Mouse (Mus musculus) testis, adult 2 months (tissue): Measurements from ENCODE around the gene L3mbtl4. TPM values are rescaled to one million over a fixed set of nuclear protein-coding genes. Genes with fewer than 3 reads are reported as not detected.

ENCODE experiments used
- H3K27ac ChIP-seq: fragments of 200-500 bp; 2 replicates; pipeline ENCODE4 v1.5.1; 2012; ENCODE audit warnings: low read depth, low read length; ENCODE audit not compliant: control insufficient read depth, insufficient read depth
- H3K27me3 ChIP-seq: fragments of 200-500 bp; 2 replicates; pipeline ENCODE4 v1.6.1; 2012; ENCODE audit warnings: mild to moderate bottlenecking, low read length, moderate library complexity; ENCODE audit not compliant: control insufficient read depth, insufficient read depth
- H3K36me3 ChIP-seq: fragments of 200-500 bp; 2 replicates; pipeline ENCODE4 v1.6.1; 2012; ENCODE audit warnings: mild to moderate bottlenecking, low read length; ENCODE audit not compliant: control insufficient read depth, insufficient read depth
- H3K4me1 ChIP-seq: fragments of 200-500 bp; 2 replicates; pipeline ENCODE4 v1.6.1; 2012; ENCODE audit warnings: low read length; ENCODE audit not compliant: control insufficient read depth, insufficient read depth
- H3K4me3 ChIP-seq: fragments of 200-500 bp; 2 replicates; pipeline ENCODE4 v1.5.1; 2012; ENCODE audit warnings: low read depth, mild to moderate bottlenecking, low read length, moderate library complexity, mixed read lengths; ENCODE audit not compliant: control insufficient read depth
- CTCF ChIP-seq: fragments of 200-500 bp; IDR thresholded peaks from 2 replicates; pipeline ENCODE4 v1.5.1; 2012; ENCODE audit warnings: low read depth, mild to moderate bottlenecking, inconsistent platforms, low read length, moderate library complexity; ENCODE audit not compliant: control insufficient read depth, insufficient read depth, insufficient replicate concordance
- POLR2A ChIP-seq: fragments of 200-500 bp; IDR thresholded peaks from 2 replicates; pipeline ENCODE4 v1.6.1; 2012; ENCODE audit warnings: low read depth, mild to moderate bottlenecking, inconsistent platforms, low read length, moderate library complexity; ENCODE audit not compliant: control insufficient read depth
- polyA plus RNA-seq: library from polyadenylated mRNA; depleted of rRNA; stranded (reverse); fragments of >200 nt; gene quantifications from 2 replicates; pipeline ENCODE4 v1.2.3, GENCODE M21; 2012

The L3mbtl4 gene
- polyA plus RNA-seq, 1 experiment: 9.3 TPM

DNA sequence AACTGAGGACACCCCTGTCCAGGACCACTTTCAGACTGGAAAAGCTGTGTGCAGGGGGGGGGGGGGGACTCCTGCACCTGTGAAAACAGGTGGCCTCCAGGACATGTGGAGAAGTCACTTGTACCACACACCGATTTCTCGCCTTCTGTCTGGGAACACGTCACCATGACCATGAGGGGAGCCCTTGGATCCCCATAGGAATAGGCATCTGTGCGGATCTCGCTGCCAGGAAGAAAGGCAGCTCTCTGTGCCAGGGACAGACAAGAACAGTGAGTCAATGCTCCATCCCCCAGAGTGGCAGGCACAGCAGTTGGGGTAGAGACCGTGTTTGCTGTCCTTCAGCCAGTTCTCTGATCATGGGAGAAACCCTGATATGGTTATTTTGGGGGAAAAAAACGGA is 479.5 kb downstream of the L3mbtl4 start:
- Histone ChIP-seq H3K4me3 (no peak overlapping the region), H3K4me1 (no peaks in the 10 kb centered on the region), H3K36me3 (no peaks in the 10 kb centered on the region), H3K27me3 (no peaks in the 10 kb centered on the region), H3K27ac (no peak overlapping the region)
- no peak for TF ChIP-seq POLR2A
- TF ChIP-seq CTCF: no peak

DNA sequence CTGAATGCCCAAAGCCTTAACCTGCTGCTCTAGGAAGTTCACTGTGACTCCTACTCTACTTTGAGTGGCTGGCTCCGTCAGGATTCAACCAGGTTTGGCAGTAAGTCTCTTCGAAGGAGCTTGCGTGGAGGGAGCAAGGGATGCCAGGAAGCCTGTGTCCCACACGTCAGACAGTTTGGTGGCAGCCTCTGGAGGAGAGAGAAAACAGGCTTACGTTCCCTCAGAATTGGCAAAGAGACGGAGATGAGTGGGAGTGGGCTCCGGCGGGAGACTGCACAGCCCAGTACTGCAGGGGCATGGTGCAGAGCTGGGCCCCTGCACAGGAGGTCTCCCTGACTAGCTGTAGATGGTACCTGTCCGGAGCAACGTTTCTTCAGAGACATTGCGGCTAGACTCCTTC is 481.2 kb downstream of the L3mbtl4 start:
- no peak overlapping the region for H3K4me3 ChIP-seq
- H3K36me3 ChIP-seq: no peaks in the 10 kb centered on the region
- no peak overlapping the region for H3K27ac ChIP-seq
- no peaks in the 10 kb centered on the region for H3K27me3 ChIP-seq
- TF ChIP-seq POLR2A: no peak
- TF ChIP-seq CTCF: no peak
- no peaks in the 10 kb centered on the region for H3K4me1 ChIP-seq

GRCm38 (mm10) chr17:68758428-68758827 is 484.8 kb downstream of the L3mbtl4 start:
- TF ChIP-seq POLR2A (no peak), CTCF (no peak)

DNA sequence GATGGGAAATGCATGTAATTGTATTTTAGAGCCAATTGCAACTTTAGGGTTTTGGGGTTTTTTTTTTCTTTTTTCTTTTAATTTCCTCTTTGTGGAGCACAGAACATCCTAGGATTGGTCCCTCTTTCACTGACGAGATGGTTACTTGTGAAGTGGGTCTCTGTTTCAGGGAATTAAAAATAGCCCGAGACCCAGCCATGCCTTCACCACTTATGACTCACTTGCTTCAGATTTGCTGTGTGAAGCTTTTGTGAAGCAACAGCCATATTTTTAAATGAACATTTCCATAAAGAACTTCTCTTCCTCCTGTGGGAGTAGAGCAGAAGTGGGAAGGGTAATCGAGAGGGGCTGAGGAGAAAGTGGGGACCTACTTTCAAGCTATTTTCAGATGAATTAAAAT is 485.3 kb downstream of the L3mbtl4 start:
- no peak overlapping the region for H3K4me3 ChIP-seq
- H3K4me1 ChIP-seq: no peaks in the 10 kb centered on the region
- TF ChIP-seq CTCF (no peak), POLR2A (no peak)
- H3K27me3 ChIP-seq: no peaks in the 10 kb centered on the region
- no peak overlapping the region for H3K27ac ChIP-seq
- no peaks in the 10 kb centered on the region for H3K36me3 ChIP-seq

More at GRCm38 (mm10) chr17:68758428-68758827, 484.8 kb downstream of the L3mbtl4 start:
- no peaks in the 10 kb centered on the region for H3K27me3 ChIP-seq
- no peak overlapping the region for H3K27ac ChIP-seq
- H3K4me1 ChIP-seq: no peaks in the 10 kb centered on the region
- no peak overlapping the region for H3K4me3 ChIP-seq
- no peaks in the 10 kb centered on the region for H3K36me3 ChIP-seq

DNA sequence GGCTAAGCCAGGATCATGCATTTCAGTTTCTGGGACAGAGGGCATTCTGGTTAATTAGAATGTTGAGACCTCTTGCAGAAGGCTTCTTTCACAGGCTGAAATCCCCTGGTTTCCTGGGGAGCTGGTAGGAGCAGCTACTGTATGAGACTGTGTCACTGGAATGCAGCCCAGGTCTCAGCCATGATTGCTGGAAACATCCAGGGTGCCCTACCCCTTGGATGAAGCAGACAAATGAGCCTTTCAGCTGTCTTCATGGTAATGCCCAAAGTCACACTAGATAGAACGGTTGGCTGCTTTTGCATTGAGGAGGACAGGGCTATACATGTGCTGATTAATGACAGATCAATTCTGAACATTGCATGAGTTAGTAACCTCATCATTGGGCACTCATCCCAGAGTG is 486.4 kb downstream of the L3mbtl4 start:
- Histone ChIP-seq H3K4me1 (no peaks in the 10 kb centered on the region), H3K36me3 (no peaks in the 10 kb centered on the region), H3K27ac (no peak overlapping the region), H3K4me3 (no peak overlapping the region), H3K27me3 (no peaks in the 10 kb centered on the region)
- TF ChIP-seq CTCF (no peak), POLR2A (no peak)

DNA sequence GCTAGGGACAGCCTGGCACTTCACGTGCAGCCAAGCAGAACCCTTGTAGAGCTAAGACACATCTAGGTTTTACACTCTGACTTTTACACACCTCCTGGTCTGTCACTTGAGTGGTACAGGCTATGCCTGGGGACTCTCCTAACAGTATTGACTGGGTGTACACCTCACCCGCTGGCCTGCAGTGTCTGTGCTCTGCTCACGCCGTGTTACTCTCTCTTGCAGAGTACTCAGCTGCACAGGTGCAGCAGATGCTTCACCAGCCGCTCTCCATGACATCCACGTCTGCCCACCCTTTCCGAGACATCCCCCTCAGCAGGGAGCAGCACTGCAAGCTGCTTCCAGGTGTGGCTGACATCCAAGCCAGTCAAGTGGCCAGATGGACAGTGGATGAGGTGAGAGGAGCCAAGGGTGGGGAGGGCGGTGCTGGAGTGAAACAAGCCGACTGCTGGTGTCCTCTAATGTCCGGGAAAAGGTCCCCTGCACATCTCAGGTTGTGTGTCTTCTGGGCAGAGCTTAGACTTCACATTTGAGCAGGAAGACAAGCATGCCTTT is 490.8 kb downstream of the L3mbtl4 start:
- Histone ChIP-seq H3K4me1 (no peaks in the 10 kb centered on the region), H3K27ac (no peak overlapping the region), H3K27me3 (no peaks in the 10 kb centered on the region), H3K4me3 (no peak overlapping the region), H3K36me3 (no peaks in the 10 kb centered on the region)
- TF ChIP-seq POLR2A (no peak), CTCF (no peak)

DNA sequence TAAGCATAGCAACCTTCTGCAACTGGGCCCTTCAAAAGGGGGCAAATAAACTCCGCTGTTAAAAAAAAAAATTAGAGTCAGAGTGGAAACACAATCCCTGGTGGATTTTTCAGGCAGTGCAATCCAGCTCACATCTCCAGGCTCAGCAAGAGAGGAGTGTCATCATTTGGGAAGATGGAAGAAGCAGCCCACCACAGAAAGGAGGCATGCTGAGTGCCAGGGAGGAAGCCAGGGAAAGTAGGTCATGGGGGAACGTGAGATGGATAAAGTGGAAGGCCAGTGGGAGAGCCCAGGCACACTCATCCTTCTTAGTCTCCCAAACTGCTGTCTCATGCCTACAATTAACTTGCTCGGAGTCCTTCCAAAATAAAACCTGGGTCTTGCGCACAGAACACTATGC is 496.0 kb downstream of the L3mbtl4 start:
- Histone ChIP-seq H3K4me1 (no peaks in the 10 kb centered on the region), H3K27me3 (no peaks in the 10 kb centered on the region), H3K4me3 (no peak overlapping the region), H3K36me3 (no peaks in the 10 kb centered on the region), H3K27ac (no peak overlapping the region)
- no peak for TF ChIP-seq POLR2A
- no peak for TF ChIP-seq CTCF
